Mouse (Mus musculus): Measurements from ENCODE around the gene Gm3147. TPM values are rescaled to one million over a fixed set of nuclear protein-coding genes. Genes with fewer than 3 reads are reported as not detected.

Gm3147 gene
- not detected in 2 replicates for polyA plus RNA-seq (2012; rRNA removed)

GRCm38 (mm10) chr5:94616242-94616641 is at the start of gene Gm3147:
Gm3147 (minus strand) TSS chr5:94616342.

GRCm38 (mm10) chr5:94648082-94648481 is 31.9 kb upstream of the Gm3147 start, which contains the start of gene Gm6205:
Gm6205 (plus strand) TSS chr5:94648382.

GRCm38 (mm10) chr5:94623679-94624078 is 7.5 kb upstream of the Gm3147 start, which contains the start of gene Gm6509:
Gm6509 (plus strand) TSS chr5:94623979.

Other genes starting within 250 kb of the Gm3147 start
- not detected in 2 replicates for gene Gm7682, start 170.6 kb downstream of the Gm3147 start, polyA plus RNA-seq (2012; rRNA removed)
- not detected in 2 replicates for gene Gm3139, start 90.1 kb downstream of the Gm3147 start, polyA plus RNA-seq (2012; rRNA removed)
- not detected in 2 replicates for gene Gm6509, start 7.6 kb upstream of the Gm3147 start, polyA plus RNA-seq (2012; rRNA removed)
- gene Gm6205, start 32.0 kb upstream of the Gm3147 start, polyA plus RNA-seq (2012; rRNA removed) = not detected in 2 replicates
- not detected in 2 replicates for gene Gm3183, start 249.1 kb upstream of the Gm3147 start, polyA plus RNA-seq (2012; rRNA removed)

All from central nervous system, embryonic 14 days (tissue).